Comparison of ENCODE assay signal across 8 mouse cellular contexts in the genomic region with DNA sequence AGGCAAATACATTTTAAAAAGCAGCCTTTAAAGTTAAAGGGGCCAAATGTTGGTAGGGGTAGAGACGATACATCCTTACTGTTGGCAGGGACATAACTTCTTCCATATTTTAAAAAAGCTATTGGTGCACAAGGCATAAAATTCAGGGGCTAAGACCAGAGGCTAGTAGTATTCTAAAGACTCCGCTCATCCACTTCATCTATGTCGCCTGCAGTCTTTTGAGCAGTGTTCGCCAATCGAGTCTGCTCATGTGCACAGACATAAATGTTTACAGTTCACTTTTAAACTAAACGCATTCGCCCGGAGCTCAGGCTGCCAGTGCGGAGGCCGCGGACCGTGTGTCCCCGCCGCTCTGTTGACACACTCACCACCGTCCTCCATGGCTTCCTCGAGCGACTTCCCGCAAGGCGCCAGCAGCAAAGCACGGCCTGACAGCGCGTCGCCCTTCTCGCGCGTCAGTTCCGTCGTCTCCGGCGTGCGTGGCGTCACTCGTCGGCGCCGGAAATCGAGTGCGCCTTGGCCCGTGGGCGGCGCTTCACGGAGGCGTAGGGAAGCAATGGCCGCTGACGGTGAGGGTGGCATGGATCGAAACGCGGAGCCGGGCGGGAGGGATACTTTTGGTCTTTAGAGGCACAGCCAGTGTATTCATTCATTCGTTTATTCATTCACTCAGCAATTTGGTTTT. TPM values are rescaled to one million over a fixed set of nuclear protein-coding genes. Genes with fewer than 3 reads are reported as not detected.
DNase-seq lines count a peak whose midpoint lies in the region; ATAC-seq and TF ChIP-seq lines count a peak whose summit lies in the region.

A gene (minus strand): TSS at position 499 of the 685 bp plus-strand sequence.
A gene (plus strand): TSS at position 508 of the 685 bp plus-strand sequence.

- no peaks in the 10 kb centered on the region for H3K9me3 ChIP-seq in forebrain, embryonic 10.5 days
- H3K9me3 ChIP-seq in heart, embryonic 15.5 days (replicated peaks): no peaks in the 10 kb centered on the region
- H3K9me3 ChIP-seq in liver, embryonic 14.5 days (ENCODE audit: control insufficient read depth, low read length): no peaks in the 10 kb centered on the region
- H3K9me3 ChIP-seq in neural tube, embryonic 11.5 days (ENCODE audit: control insufficient read depth, low read length): no peaks in the 10 kb centered on the region
- no peaks in the 10 kb centered on the region for H3K9me3 ChIP-seq in stomach, postnatal 0 days (ENCODE audit: control insufficient read depth, low read length)

- ATAC-seq in heart, embryonic 15.5 days (replicated peaks; ENCODE audit: insufficient number of reproducible peaks, insufficient read depth, low FRiP score, low read depth): peak; percentile 86
- peak; percentile 89 for ATAC-seq in liver, embryonic 14.5 days (ENCODE audit: insufficient read depth)
- peak; percentile 82 for ATAC-seq in neural tube, embryonic 11.5 days (ENCODE audit: insufficient read depth, low FRiP score, low TSS enrichment)
- ATAC-seq in stomach, postnatal 0 days (ENCODE audit: low FRiP score, low TSS enrichment): peak; percentile 92

- H3K36me3 ChIP-seq in forebrain, embryonic 10.5 days (replicated peaks): peaks cover 54% of the 10 kb centered on the region
- peaks cover 27% of the 10 kb centered on the region for H3K36me3 ChIP-seq in heart, embryonic 15.5 days
- peaks cover 17% of the 10 kb centered on the region for H3K36me3 ChIP-seq in liver, embryonic 14.5 days (replicated peaks; ENCODE audit: control insufficient read depth, insufficient read depth, low read depth)
- peaks cover 3% of the 10 kb centered on the region for H3K36me3 ChIP-seq in neural tube, embryonic 11.5 days (ENCODE audit: control insufficient read depth, insufficient read depth, low read length)
- peaks cover 8% of the 10 kb centered on the region; the same call in 1 of the 2 replicates for H3K36me3 ChIP-seq in stomach, postnatal 0 days (ENCODE audit: control insufficient read depth, insufficient read depth, low read length)

- H3K9ac ChIP-seq in heart, embryonic 15.5 days: peak within 1 kb of the TSS; percentile 68
- peak within 1 kb of the TSS; percentile 82 for H3K9ac ChIP-seq in liver, embryonic 14.5 days (replicated peaks)
- peak within 1 kb of the TSS; percentile 81 for H3K9ac ChIP-seq in neural tube, embryonic 11.5 days (ENCODE audit: low read length)
- peak within 1 kb of the TSS; percentile 79 for H3K9ac ChIP-seq in stomach, postnatal 0 days (ENCODE audit: low read length)

- H3K27me3 ChIP-seq in forebrain, embryonic 10.5 days (ENCODE audit: poor library complexity, severe bottlenecking): no peaks in the 10 kb centered on the region
- no peaks in the 10 kb centered on the region for H3K27me3 ChIP-seq in heart, embryonic 15.5 days
- no peaks in the 10 kb centered on the region for H3K27me3 ChIP-seq in liver, embryonic 14.5 days (ENCODE audit: control insufficient read depth, insufficient read depth, low read length)
- H3K27me3 ChIP-seq in neural tube, embryonic 11.5 days (ENCODE audit: control insufficient read depth, insufficient read depth, low read length): no peaks in the 10 kb centered on the region
- H3K27me3 ChIP-seq in stomach, postnatal 0 days (ENCODE audit: control insufficient read depth, insufficient read depth, low read length): no peaks in the 10 kb centered on the region

- peak; percentile 18; the same call in 1 of the 2 replicates for TF ChIP-seq CTCF in liver, embryonic 14.5 days (IDR thresholded peaks at IDR 0.05; ENCODE audit: low read depth)
- peak; percentile 31; the same call in 1 of the 2 replicates for TF ChIP-seq CTCF in stomach, postnatal 0 days (IDR thresholded peaks at IDR 0.05; ENCODE audit: low read depth)

- H3K4me2 ChIP-seq in heart, embryonic 15.5 days: peak within 1 kb of the TSS; percentile 81
- H3K4me2 ChIP-seq in liver, embryonic 14.5 days (ENCODE audit: low read depth): peak within 1 kb of the TSS; percentile 94
- peak within 1 kb of the TSS; percentile 79 for H3K4me2 ChIP-seq in neural tube, embryonic 11.5 days (ENCODE audit: low read depth)
- peak within 1 kb of the TSS; percentile 88 for H3K4me2 ChIP-seq in stomach, postnatal 0 days (replicated peaks; ENCODE audit: low read depth)

- peak within 1 kb of the TSS; percentile 75 for H3K27ac ChIP-seq in forebrain, embryonic 10.5 days
- peak within 1 kb of the TSS; percentile 28 for H3K27ac ChIP-seq in heart, embryonic 15.5 days
- H3K27ac ChIP-seq in liver, embryonic 14.5 days: no peak within 1 kb of the TSS; the same call in none of the 2 replicates
- no peak within 1 kb of the TSS for H3K27ac ChIP-seq in neural tube, embryonic 11.5 days (ENCODE audit: low read depth, low read length)
- H3K27ac ChIP-seq in stomach, postnatal 0 days (replicated peaks): peak within 1 kb of the TSS; percentile 73

- WGBS in forebrain, embryonic 10.5 days: under 1% methylated on average over 51 of the region's 51 CpGs
- WGBS in heart, embryonic 15.5 days: 1% methylated on average over 51 of the region's 51 CpGs
- under 1% methylated on average over 51 of the region's 51 CpGs for WGBS in liver, embryonic 14.5 days (ENCODE audit: insufficient replicate concordance)
- WGBS in neural tube, embryonic 11.5 days: 1% methylated on average over 51 of the region's 51 CpGs
- WGBS in stomach, postnatal 0 days: 1% methylated on average over 51 of the region's 51 CpGs

- peaks cover 27% of the 10 kb centered on the region for H3K4me1 ChIP-seq in forebrain, embryonic 10.5 days
- peaks cover 23% of the 10 kb centered on the region for H3K4me1 ChIP-seq in heart, embryonic 15.5 days (replicated peaks)
- H3K4me1 ChIP-seq in liver, embryonic 14.5 days (replicated peaks; ENCODE audit: control insufficient read depth in 2 of 2, insufficient read depth in 2 of 2, low read length in 1 of 2): peaks cover 11 to 15% of the 10 kb centered on the region in 2 experiments
- peaks cover 14% of the 10 kb centered on the region for H3K4me1 ChIP-seq in neural tube, embryonic 11.5 days (ENCODE audit: control insufficient read depth, insufficient read depth, low read length)
- H3K4me1 ChIP-seq in stomach, postnatal 0 days (replicated peaks; ENCODE audit: control insufficient read depth, insufficient read depth): peaks cover 7% of the 10 kb centered on the region; the same call in 1 of the 2 replicates

- TF ChIP-seq EP300 in liver, embryonic 14.5 days (IDR thresholded peaks at IDR 0.05; ENCODE audit: low read depth): no peak
- TF ChIP-seq EP300 in stomach, postnatal 0 days (optimal IDR thresholded peaks at IDR 0.05): no peak

- peak; percentile 88 to 90 for DNase-seq in CD8-positive naive resting alpha-beta T cell, adult 2 months (ENCODE audit: low read depth in 2 of 2, low spot score in 2 of 2)
- peak; percentile 91 for DNase-seq in c-Kit-positive CD71-negative TER-119-negative erythroid progenitor cells, embryonic 14.5 days (ENCODE audit: low read depth)
- peak; percentile 91 for DNase-seq in forebrain, embryonic 10.5 days (ENCODE audit: extremely low spot score, low spot score)
- DNase-seq in kidney, postnatal 25 days: peak; percentile 94 to 96
- DNase-seq in liver, embryonic 14.5 days (ENCODE audit: low read depth in 3 of 3, low spot score in 3 of 3): peak; percentile 84 to 88 (median 87)
- DNase-seq in neural tube, embryonic 11.5 days (ENCODE audit: low spot score): peak; percentile 97
- peak; percentile 96 for DNase-seq in stomach, postnatal 0 days (ENCODE audit: low spot score)

- peak within 1 kb of the TSS; percentile 77 for H3K4me3 ChIP-seq in forebrain, embryonic 10.5 days
- peak within 1 kb of the TSS; percentile 77 for H3K4me3 ChIP-seq in heart, embryonic 15.5 days
- peak within 1 kb of the TSS; percentile 75 to 93 for H3K4me3 ChIP-seq in liver, embryonic 14.5 days (ENCODE audit: insufficient read depth in 1 of 2, low read depth in 2 of 2, low read length in 2 of 2)
- H3K4me3 ChIP-seq in neural tube, embryonic 11.5 days (ENCODE audit: low read depth, low read length): peak within 1 kb of the TSS; percentile 70
- H3K4me3 ChIP-seq in stomach, postnatal 0 days (ENCODE audit: low read depth, low read length): peak within 1 kb of the TSS; percentile 77

RNA-seq across cellular contexts. Expression of the first gene that starts in this region (rescaled TPM):
- 88.7 and 89.0 TPM in 2 replicates for polyA plus RNA-seq in forebrain, embryonic 10.5 days (2016; fragmentation: Nextera tagmentation; extraction: Ambion mirVana)
- polyA plus RNA-seq in heart, embryonic 15.5 days (2015; fragmentation: Nextera tagmentation; extraction: Ambion mirVana): 51.2 and 53.6 TPM in 2 replicates
- polyA plus RNA-seq in liver, embryonic 14.5 days (2012; rRNA removed): 19.7 and 25.7 TPM in 2 replicates
- 50.5 and 52.2 TPM in 2 replicates for polyA plus RNA-seq in liver, embryonic 14.5 days (2014; fragmentation: Nextera tagmentation; extraction: Ambion mirVana)
- 81.0 and 94.5 TPM in 2 replicates for polyA plus RNA-seq in neural tube, embryonic 11.5 days (2014; fragmentation: Nextera tagmentation; extraction: Ambion mirVana)
- 58.8 and 61.2 TPM in 2 replicates for polyA plus RNA-seq in stomach, postnatal 0 days (2015; fragmentation: Nextera tagmentation; extraction: Ambion mirVana)

RNA-seq across cellular contexts. Expression of the second gene that starts in this region (rescaled TPM):
- 98.9 and 117 TPM in 2 replicates for polyA plus RNA-seq in forebrain, embryonic 10.5 days (2016; fragmentation: Nextera tagmentation; extraction: Ambion mirVana)
- polyA plus RNA-seq in heart, embryonic 15.5 days (2015; fragmentation: Nextera tagmentation; extraction: Ambion mirVana): 28.9 and 34.5 TPM in 2 replicates
- 11.5 and 20.8 TPM in 2 replicates for polyA plus RNA-seq in liver, embryonic 14.5 days (2012; rRNA removed)
- polyA plus RNA-seq in liver, embryonic 14.5 days (2014; fragmentation: Nextera tagmentation; extraction: Ambion mirVana): 21.8 and 24.4 TPM in 2 replicates
- polyA plus RNA-seq in neural tube, embryonic 11.5 days (2014; fragmentation: Nextera tagmentation; extraction: Ambion mirVana): 73.3 and 83.0 TPM in 2 replicates
- polyA plus RNA-seq in stomach, postnatal 0 days (2015; fragmentation: Nextera tagmentation; extraction: Ambion mirVana): 24.9 and 27.6 TPM in 2 replicates

Comparison
In these comparisons a context has a peak if more than half of its experiments do, and no peak if none do; other contexts are left out.
1. H3K27ac ChIP-seq: peak in forebrain, embryonic 10.5 days (single experiment), heart, embryonic 15.5 days (single experiment) and stomach, postnatal 0 days (single experiment); none in liver, embryonic 14.5 days (single experiment) and neural tube, embryonic 11.5 days (single experiment).
2. Peak in every context shown above with its lines, with median percentiles within 50 percentile points of each other: DNase-seq, H3K4me3 ChIP-seq, ATAC-seq, H3K4me2 ChIP-seq and H3K9ac ChIP-seq.